Mouse (Mus musculus): ENCODE measurements around the gene Ccdc162.

GRCm38 (mm10) chr10:41546396-41547165 lies 169.9 kb downstream of the Ccdc162 start:
- no peak for TF ChIP-seq CTCF (IDR thresholded peaks at IDR 0.05; ENCODE audit: control insufficient read depth, insufficient read depth, low read length)
- no peak for TF ChIP-seq POLR2A (IDR thresholded peaks at IDR 0.05; ENCODE audit: borderline replicate concordance, control insufficient read depth, low read depth, low read length)
